Mouse (Mus musculus): ENCODE data around the gene Bet1l. TPM values are rescaled to one million over a fixed set of nuclear protein-coding genes. Genes with fewer than 3 reads are reported as not detected.

The Bet1l gene
- total RNA-seq, 4 experiments from 2014 or later, result 24.8 to 28.6 (median 26.2) TPM

DNA sequence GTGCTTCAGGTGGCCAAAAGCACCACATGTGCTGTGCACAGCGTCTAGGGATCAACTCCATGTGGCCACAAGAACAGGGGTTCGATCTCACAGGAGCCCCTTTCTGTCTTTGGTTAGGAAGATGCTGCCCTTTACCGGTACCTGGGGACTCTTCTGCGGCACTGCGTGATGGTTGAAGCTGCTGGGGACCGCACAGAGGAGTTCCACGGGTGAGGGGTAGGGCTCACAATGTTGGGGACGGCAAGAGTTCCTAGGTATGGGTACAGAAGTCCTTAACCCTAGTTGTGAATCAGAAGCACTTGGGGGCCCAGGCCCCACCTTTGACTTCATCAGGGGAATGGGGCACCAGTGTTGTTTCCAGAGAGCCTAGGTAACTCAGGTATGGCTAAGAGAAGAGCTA, 1.4 kb upstream of the Bet1l start:
- DNase-seq (ENCODE audit: low spot score in 2 of 2), result no peak

DNA sequence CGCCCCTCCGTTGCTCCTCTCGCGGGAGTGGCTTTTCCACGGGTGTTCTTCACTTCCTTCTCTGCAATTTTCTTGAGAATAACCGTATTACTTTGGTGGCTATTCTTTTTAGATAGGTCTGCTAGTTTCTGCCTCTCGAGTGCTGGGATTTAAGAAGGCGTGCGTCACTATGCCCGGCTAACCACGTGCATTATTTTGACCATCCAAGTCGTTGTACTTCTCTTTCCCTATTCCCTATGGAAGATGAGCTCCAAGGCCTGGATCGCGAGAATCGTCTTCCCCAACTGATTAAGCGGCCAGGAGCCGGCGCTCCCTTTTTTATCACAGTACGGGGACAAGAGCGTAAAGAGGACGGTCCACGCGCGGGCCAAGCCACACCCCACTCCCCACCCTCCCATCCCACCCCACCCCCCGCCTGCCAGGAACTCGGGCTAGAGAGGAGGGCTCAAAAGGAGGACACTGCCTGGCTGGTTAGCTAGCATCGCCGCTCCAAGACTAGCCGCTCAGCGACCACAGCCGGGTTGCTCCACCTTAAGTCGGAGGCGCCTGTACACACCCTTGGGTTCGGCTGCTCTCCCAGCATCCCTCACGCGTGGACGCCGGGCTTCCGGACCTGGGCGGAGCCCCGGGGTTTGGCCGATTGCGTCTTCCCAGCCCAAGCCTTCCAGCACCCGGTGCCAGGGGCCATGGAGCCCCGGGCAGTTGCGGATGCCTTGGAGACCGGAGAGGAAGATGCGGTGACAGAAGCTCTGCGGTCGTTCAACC, 410 bp downstream of the Bet1l start, which contains the start of gene Ric8a:
Gene Ric8a, plus strand, starts transcription at position 173 of the 765 bp plus-strand sequence.
- DNase-seq (ENCODE audit: low spot score in 2 of 2), result peak; percentile 84 to 85

GRCm38 (mm10) chr7:140855860-140856784, 1.3 kb downstream of the Bet1l start, which contains the start of gene Gm45785:
Gene Gm45785 (minus strand): TSS chr7:140856331.
- peak; percentile 84 to 87 for DNase-seq (ENCODE audit: low spot score in 2 of 2)

DNA sequence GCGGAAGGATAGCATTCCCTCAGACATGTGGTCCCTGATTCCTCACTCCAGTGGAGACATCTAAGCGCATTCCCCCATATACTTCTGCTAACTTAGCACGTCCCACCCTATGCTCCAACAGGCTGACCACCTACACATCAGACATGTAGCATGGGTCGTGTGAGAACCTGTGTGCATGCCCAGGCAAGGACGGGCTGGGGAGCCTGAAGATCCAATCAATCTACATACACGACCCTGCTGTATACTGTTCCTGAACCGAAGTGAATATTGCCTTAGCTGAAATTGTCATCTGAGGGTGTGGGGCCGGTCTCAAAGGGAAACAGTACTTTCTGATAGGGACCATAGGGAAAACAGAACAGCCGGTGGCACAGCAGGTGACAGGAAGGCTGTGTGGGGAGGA, 2.2 kb downstream of the Bet1l start:
- DNase-seq (ENCODE audit: low spot score in 2 of 2), result no peak

GRCm38 (mm10) chr7:140854483-140854882, 2.9 kb downstream of the Bet1l start:
- no peak for DNase-seq (ENCODE audit: low spot score in 2 of 2)

- no peak for DNase-seq (ENCODE audit: low spot score in 2 of 2)
Measured at GRCm38 (mm10) chr7:140853386-140853785, 4.0 kb downstream of the Bet1l start.

- DNase-seq (ENCODE audit: low spot score in 2 of 2), result no peak
Measured at GRCm38 (mm10) chr7:140851916-140852315, 5.5 kb downstream of the Bet1l start.

DNA sequence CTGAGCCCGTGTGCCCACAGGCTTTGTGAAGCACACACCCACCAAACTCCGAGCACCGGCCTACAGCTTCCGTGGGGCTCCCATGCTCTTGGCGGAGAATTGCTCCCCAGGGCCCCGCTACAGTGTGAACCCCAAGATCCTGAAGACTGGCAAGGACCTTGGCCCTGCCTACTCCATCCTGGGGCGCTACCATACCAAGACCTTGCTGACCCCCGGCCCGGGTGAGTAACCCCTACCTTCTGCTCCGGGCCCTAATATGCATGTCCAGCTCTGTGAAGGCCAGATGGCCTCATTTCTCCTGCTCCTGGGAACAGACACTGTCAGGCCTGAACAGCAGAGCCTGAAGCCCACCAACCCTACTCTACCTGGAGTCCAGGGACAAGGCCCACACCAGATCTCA, 8.8 kb downstream of the Bet1l start:
- DNase-seq (ENCODE audit: low spot score in 2 of 2), result no peak

- DNase-seq (ENCODE audit: low spot score in 2 of 2), result no peak
Measured at GRCm38 (mm10) chr7:140847755-140848580, 9.4 kb downstream of the Bet1l start, which contains the start of gene Odf3. Gene Odf3 (plus strand): TSS chr7:140847805.

DNA sequence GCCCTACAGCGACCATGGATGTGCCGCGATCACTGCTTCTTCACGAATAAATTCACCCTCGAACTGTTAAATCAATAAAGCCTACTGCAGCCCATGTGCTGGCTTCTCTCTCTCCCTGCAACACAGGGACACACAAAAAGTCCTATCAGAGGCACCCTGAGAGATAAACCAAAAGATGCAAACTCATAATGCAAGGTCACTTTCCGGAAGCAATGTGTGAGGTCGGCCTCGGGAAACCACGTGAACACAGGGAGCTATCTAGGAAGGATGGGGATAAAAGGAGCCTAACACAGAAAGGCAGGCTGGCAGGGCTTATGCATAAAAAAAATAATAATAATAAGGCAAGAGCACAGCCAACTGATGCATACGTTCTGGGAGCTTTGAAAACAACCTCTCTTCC, 10.7 kb downstream of the Bet1l start:
- DNase-seq (ENCODE audit: low spot score in 2 of 2), result no peak

GRCm38 (mm10) chr7:140845683-140846082, 11.7 kb downstream of the Bet1l start:
- no peak for DNase-seq (ENCODE audit: low spot score in 2 of 2)

GRCm38 (mm10) chr7:140844905-140845665, 12.3 kb downstream of the Bet1l start, which contains the start of gene Scgb1c1:
Gene Scgb1c1 (plus strand): TSS chr7:140845547.
- peak; percentile 68 to 87 for DNase-seq (ENCODE audit: low spot score in 2 of 2)

- no peak for DNase-seq (ENCODE audit: low spot score in 2 of 2)
Measured at GRCm38 (mm10) chr7:140843806-140844205, 13.6 kb downstream of the Bet1l start.

DNA sequence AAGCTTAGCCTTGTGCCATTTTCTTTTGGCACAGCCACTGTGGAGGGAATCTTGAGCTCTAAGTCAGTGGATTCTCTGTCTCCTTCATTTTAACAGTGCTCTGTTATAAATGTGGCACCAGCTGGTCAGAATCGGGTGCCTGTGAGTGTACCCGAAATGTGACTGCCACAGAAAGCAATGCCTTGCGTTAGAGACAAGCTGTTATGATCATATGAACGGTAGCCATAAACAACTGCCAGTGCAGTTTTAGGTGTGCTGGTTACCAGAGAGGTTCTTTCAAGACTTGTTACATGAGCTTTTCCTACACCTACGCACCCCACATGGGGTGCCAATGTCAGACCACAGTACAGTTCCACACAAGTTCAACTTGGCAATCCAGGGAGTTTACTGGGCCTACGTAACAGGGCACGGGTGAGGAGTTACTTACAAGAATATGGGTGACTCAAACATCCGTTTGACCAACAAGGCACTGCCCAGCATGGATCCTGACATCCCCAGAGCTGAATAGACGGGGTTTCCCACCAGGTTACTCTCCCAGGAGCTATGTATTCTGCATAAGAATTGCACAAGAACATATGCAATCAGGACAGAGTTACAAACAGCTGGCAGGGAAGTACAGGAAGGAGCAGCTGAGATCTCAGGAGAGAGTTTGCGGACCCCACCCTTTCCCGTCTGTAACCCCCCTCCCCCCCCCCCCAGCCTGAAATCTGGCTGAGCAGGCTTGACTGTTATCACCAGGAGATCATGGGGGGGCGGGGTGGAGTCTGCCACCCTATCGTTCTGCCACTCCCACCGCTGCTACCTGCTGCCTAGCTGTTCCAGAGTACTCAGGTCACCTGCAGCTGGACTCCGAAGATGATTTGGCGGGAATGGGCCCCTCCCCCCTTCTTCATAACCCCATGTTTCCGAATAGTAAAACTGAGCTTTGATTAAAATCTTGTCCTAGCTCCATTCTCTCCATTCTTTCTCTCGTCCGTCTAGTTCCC, 16.3 kb downstream of the Bet1l start:
- DNase-seq (ENCODE audit: low spot score in 2 of 2), result no peak

DNA sequence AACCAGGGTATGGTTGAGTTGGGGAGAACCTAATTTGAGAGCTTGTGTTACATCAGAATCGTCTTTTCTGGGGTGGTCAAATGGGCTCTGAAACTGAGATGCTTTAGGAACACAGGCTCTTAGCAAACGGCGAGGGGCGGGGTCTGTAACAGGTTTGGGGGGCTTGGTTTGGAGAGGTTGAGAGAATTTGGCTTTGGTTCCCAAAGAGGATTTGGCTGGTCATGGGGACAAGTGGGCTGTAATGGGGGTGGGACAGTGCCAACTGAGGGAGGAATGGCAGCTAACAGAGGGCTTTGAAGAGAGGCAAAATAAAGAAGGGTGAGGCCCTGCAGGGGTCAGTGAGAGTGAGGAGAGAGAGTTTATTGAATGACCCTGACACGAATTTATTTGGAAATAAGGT, 17.8 kb downstream of the Bet1l start:
- DNase-seq (ENCODE audit: low spot score in 2 of 2), result no peak

GRCm38 (mm10) chr7:140836243-140837115, 20.9 kb downstream of the Bet1l start:
- peak in 1 of 2 experiments; percentile 70 for DNase-seq (ENCODE audit: low spot score in 2 of 2)

DNA sequence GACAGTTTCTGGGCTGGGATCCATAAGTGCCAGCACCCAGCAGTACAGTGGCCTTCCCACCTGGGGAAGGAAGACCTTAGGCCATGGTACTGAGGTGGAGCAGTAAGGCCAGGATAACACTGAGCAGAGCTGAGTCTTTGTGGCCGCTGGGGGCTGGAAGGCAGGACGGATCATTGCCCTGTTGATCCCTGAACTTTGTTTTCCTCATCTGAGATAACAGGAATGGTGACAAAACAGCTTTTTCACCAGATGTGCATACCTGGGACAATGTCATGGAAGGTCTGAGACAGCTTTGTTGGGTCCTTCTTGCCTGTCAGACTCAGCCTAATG, 21.7 kb downstream of the Bet1l start:
- DNase-seq (ENCODE audit: low spot score in 2 of 2), result no peak

Measured in layer of hippocampus, adult 8-10 months (tissue).